Mouse (Mus musculus): ENCODE measurements around the gene Skil. TPM values are rescaled to one million over a fixed set of nuclear protein-coding genes. Genes with fewer than 3 reads are reported as not detected.

Gene Skil
- total and polyA plus RNA-seq, 3 experiments: 11.1 to 18.9 (median 11.2) TPM

DNA sequence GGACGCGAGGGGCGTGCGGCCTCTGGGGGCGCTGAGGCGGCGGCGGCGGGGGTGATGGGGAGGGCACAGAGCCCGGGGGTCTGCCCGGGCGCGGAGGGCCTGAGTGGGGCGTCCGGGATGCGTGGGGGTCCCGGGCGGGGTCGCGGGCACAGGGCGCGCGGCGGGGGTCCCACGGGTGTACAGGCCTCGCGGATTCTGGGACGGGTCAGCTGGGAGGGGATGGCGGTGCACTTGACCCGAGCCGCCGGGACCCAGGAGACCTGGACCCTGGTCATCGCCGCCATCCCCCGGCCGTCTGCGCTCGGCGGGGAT is 277 bp downstream of the Skil start:
- peak overlapping the region; percentile 78 for H3K9ac ChIP-seq (ENCODE audit: insufficient read depth, low read depth)
- no peaks in the 10 kb centered on the region for H3K27me3 ChIP-seq (replicated peaks)
- H3K27ac ChIP-seq (ENCODE audit: insufficient read depth, low read depth): peak overlapping the region; percentile 85
- peak overlapping the region; percentile 60 to 94 (median 83) for H3K4me3 ChIP-seq (replicated peaks in 1 of 3; ENCODE audit: low read depth in 2 of 3, low read length in 2 of 3, poor library complexity in 1 of 3)
- H3K9me3 ChIP-seq (replicated peaks; ENCODE audit: low read length): no peaks in the 10 kb centered on the region
- peaks cover 0 to 7% of the 10 kb centered on the region in 2 experiments for H3K36me3 ChIP-seq (replicated peaks in 1 of 2; ENCODE audit: control insufficient read depth in 1 of 2, insufficient read depth in 1 of 2, low read length in 1 of 2)
- TF ChIP-seq ELF1 (IDR thresholded peaks at IDR 0.05; ENCODE audit: low read depth, low read length) (no peak), NELFE (IDR thresholded peaks at IDR 0.05; ENCODE audit: low read depth, low read length) (0 out of 2 replicates have a peak, but pooled peaks have one; percentile 18)
- H3K4me1 ChIP-seq (ENCODE audit: control insufficient read depth in 1 of 2, insufficient read depth in 2 of 2): peaks cover 12 to 64% of the 10 kb centered on the region in 2 experiments
- peaks cover 20% of the 10 kb centered on the region for H3K79me2 ChIP-seq (replicated peaks; ENCODE audit: control insufficient read depth, extremely low read depth, insufficient read depth, poor library complexity, severe bottlenecking)
- H3K4me2 ChIP-seq (ENCODE audit: insufficient read depth, low read depth, poor library complexity, severe bottlenecking): peak overlapping the region; percentile 85; the same call in 1 of the 2 replicates
- no peak for DNase-seq (ENCODE audit: extremely low read depth)
- dilution Hi-C loops (cut with MboI; ENCODE audit: extremely low pct_ligation_motif_present, extremely low pct_unique_long_range_greater_than_20kb, low sequenced_read_pairs) (no loop called here), in situ Hi-C loops (cut with MboI; ENCODE audit: low pct_ligation_motif_present, low pct_unique_long_range_greater_than_20kb, low sequenced_read_pairs) (no loop called here)

DNA sequence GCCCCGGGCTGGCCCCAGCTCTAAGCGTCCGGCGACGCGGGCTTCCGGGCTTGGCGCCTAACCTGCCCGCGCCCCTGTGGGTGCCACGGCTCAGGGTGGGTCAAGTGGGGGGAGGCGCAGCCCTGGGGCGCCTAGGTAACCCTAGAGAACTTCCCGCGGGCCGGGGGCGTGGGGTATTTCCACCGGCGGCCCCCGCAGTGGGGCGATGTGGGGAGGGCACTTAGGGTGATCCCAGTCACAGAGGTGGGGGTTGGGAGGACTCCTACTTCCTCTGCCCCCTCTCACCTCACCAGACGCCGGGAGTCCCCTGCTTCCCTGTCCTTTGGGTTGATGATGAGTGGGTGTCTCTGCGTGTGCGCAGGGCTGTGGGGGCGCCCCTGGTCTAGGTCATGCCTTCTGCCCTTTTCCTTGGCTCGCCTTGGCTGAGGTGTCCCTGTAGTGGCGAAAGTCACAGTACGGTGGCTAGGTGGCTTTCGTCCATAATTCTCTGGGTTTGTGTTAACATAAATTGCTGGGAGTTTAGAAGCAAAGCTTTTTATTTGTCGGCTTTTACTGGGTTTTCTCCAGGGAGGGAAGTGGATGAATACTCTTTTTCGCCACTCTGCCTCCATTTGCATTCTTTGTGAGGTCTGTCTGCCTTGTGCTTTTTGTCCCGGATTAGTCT is 765 bp downstream of the Skil start:
- in situ Hi-C loops (cut with MboI; ENCODE audit: low pct_ligation_motif_present, low pct_unique_long_range_greater_than_20kb, low sequenced_read_pairs) (no loop called here), dilution Hi-C loops (cut with MboI; ENCODE audit: extremely low pct_ligation_motif_present, extremely low pct_unique_long_range_greater_than_20kb, low sequenced_read_pairs) (no loop called here)
- peaks cover 0 to 7% of the 10 kb centered on the region in 2 experiments for H3K36me3 ChIP-seq (replicated peaks in 1 of 2; ENCODE audit: control insufficient read depth in 1 of 2, insufficient read depth in 1 of 2, low read length in 1 of 2)
- peak overlapping the region; percentile 60 to 94 (median 83) for H3K4me3 ChIP-seq (replicated peaks in 1 of 3; ENCODE audit: low read depth in 2 of 3, low read length in 2 of 3, poor library complexity in 1 of 3)
- H3K4me2 ChIP-seq (ENCODE audit: insufficient read depth, low read depth, poor library complexity, severe bottlenecking): peak overlapping the region; percentile 85
- H3K27ac ChIP-seq (ENCODE audit: insufficient read depth, low read depth): peak overlapping the region; percentile 85
- peaks cover 22% of the 10 kb centered on the region for H3K79me2 ChIP-seq (replicated peaks; ENCODE audit: control insufficient read depth, extremely low read depth, insufficient read depth, poor library complexity, severe bottlenecking)
- DNase-seq (ENCODE audit: extremely low read depth): peak; percentile 82
- peak overlapping the region; percentile 78 for H3K9ac ChIP-seq (ENCODE audit: insufficient read depth, low read depth)
- no peaks in the 10 kb centered on the region for H3K27me3 ChIP-seq (replicated peaks)
- peaks cover 9 to 64% of the 10 kb centered on the region in 2 experiments for H3K4me1 ChIP-seq (ENCODE audit: control insufficient read depth in 1 of 2, insufficient read depth in 2 of 2)
- no peaks in the 10 kb centered on the region for H3K9me3 ChIP-seq (replicated peaks; ENCODE audit: low read length)
- TF ChIP-seq RAD21 (IDR thresholded peaks at IDR 0.05; ENCODE audit: low read depth, low read length): no peak; the same call in 1 of the 2 replicates
- peak; percentile 81 for TF ChIP-seq CHD2 (IDR thresholded peaks at IDR 0.05; ENCODE audit: low read length)
- TF ChIP-seq SIN3A (IDR thresholded peaks at IDR 0.05; ENCODE audit: low read length): peak; percentile 57; the same call in 1 of the 2 replicates
- no peak for TF ChIP-seq NELFE (IDR thresholded peaks at IDR 0.05; ENCODE audit: low read depth, low read length)
- TF ChIP-seq JUN (IDR thresholded peaks at IDR 0.05; ENCODE audit: insufficient read depth, low read depth, low read length): no peak
- TF ChIP-seq CHD1 (IDR thresholded peaks at IDR 0.05; ENCODE audit: low read depth, low read length): no peak
- no peak for TF ChIP-seq ZC3H11A (IDR thresholded peaks at IDR 0.05; ENCODE audit: low read depth, low read length)
- TF ChIP-seq ZKSCAN1 (IDR thresholded peaks at IDR 0.05; ENCODE audit: borderline replicate concordance, low read depth, low read length): no peak
- TF ChIP-seq BHLHE40 (IDR thresholded peaks at IDR 0.05; ENCODE audit: low read depth, low read length): peak; percentile 82
- peak; percentile 71 for TF ChIP-seq IRF4 (IDR thresholded peaks at IDR 0.05; ENCODE audit: low read depth, low read length)
- 0 out of 4 replicates have a peak, but pooled peaks of 1 of the 2 experiments have one; percentile 15 for TF ChIP-seq CTCF (conservative IDR thresholded peaks at IDR 0.05 in 1 of 2, IDR thresholded peaks at IDR 0.05 in 1 of 2; ENCODE audit: low read depth in 2 of 2, low read length in 2 of 2)
- TF ChIP-seq SMC3 (IDR thresholded peaks at IDR 0.05; ENCODE audit: low read depth, low read length): no peak
- TF ChIP-seq GABPA (IDR thresholded peaks at IDR 0.05; ENCODE audit: insufficient replicate concordance, low read depth, low read length): no peak
- 0 out of 2 replicates have a peak, but pooled peaks have one; percentile 63 for TF ChIP-seq MXI1 (IDR thresholded peaks at IDR 0.05; ENCODE audit: low read depth, low read length)
- TF ChIP-seq USF1 (IDR thresholded peaks at IDR 0.05; ENCODE audit: low read depth, low read length): no peak
- no peak for TF ChIP-seq ZNF384 (IDR thresholded peaks at IDR 0.05; ENCODE audit: low read depth, low read length)
- no peak; the same call in none of the 2 replicates for TF ChIP-seq POLR2A (IDR thresholded peaks at IDR 0.05; ENCODE audit: low read depth, low read length)
- TF ChIP-seq ZMIZ1 (IDR thresholded peaks at IDR 0.05; ENCODE audit: low read depth, low read length): peak; percentile 59; the same call in 1 of the 2 replicates
- TF ChIP-seq MAZ (IDR thresholded peaks at IDR 0.05; ENCODE audit: low read depth, low read length): peak; percentile 93; the same call in 1 of the 2 replicates
- no peak for TF ChIP-seq USF2 (conservative IDR thresholded peaks at IDR 0.05; ENCODE audit: low read depth, low read length)
- no peak for TF ChIP-seq POLR2AphosphoS2 (IDR thresholded peaks at IDR 0.05; ENCODE audit: low read depth, low read length)
- TF ChIP-seq UBTF (IDR thresholded peaks at IDR 0.05; ENCODE audit: low read depth, low read length): peak; percentile 42; the same call in 1 of the 2 replicates
- TF ChIP-seq MEF2A (IDR thresholded peaks at IDR 0.05; ENCODE audit: borderline replicate concordance, low read depth, low read length): peak; percentile 55; the same call in 1 of the 2 replicates
- peak; percentile 91 for TF ChIP-seq ETS1 (conservative IDR thresholded peaks at IDR 0.05; ENCODE audit: low read depth, low read length)
- no peak for TF ChIP-seq RCOR1 (conservative IDR thresholded peaks at IDR 0.05; ENCODE audit: low read depth, low read length)
- peak; percentile 9; the same call in 1 of the 2 replicates for TF ChIP-seq HCFC1 (IDR thresholded peaks at IDR 0.05; ENCODE audit: low read depth, low read length)
- TF ChIP-seq MYC (IDR thresholded peaks at IDR 0.05; ENCODE audit: low read depth, low read length): 0 out of 2 replicates have a peak, but pooled peaks have one; percentile 23
- TF ChIP-seq MAX (IDR thresholded peaks at IDR 0.05; ENCODE audit: low read length): no peak
- TF ChIP-seq NRF1 (IDR thresholded peaks at IDR 0.05; ENCODE audit: low read depth, low read length): peak; percentile 75
- TF ChIP-seq E2F4 (IDR thresholded peaks at IDR 0.05; ENCODE audit: insufficient replicate concordance, low read depth, low read length): no peak
